Mouse (Mus musculus) hindbrain, embryonic 13.5 days (tissue): ENCODE results near the gene Gm49395. TPM values are rescaled to one million over a fixed set of nuclear protein-coding genes. Genes with fewer than 3 reads are reported as not detected.

Experiments
- ATAC-seq: fragments of 200-750 bp; cut with Nextera tagmentation; 2 replicates; pipeline ENCODE4 v1.8.0; 2017; ENCODE audit warnings: moderate TSS enrichment; ENCODE audit not compliant: low FRiP score
- H3K27ac ChIP-seq: fragments of 300-500 bp; sonication (generic); 2 replicates; pipeline ENCODE4 v1.5.1; 2015; ENCODE audit warnings: inconsistent platforms, mild to moderate bottlenecking, moderate library complexity
- H3K27me3 ChIP-seq: fragments of 300-500 bp; sonication (generic); 2 replicates; pipeline ENCODE4 v1.6.1; 2015; ENCODE audit warnings: mild to moderate bottlenecking, inconsistent platforms
- H3K36me3 ChIP-seq: fragments of 300-500 bp; sonication (generic); 2 replicates; pipeline ENCODE4 v1.6.1; 2015; ENCODE audit warnings: mild to moderate bottlenecking, inconsistent platforms
- H3K4me1 ChIP-seq: fragments of 300-500 bp; sonication (generic); replicated peaks from 2 replicates; pipeline ENCODE4 v1.6.1; 2015; ENCODE audit warnings: inconsistent platforms
- H3K4me2 ChIP-seq: fragments of 300-500 bp; sonication (generic); 2 replicates; pipeline ENCODE4 v1.6.1; 2015; ENCODE audit warnings: inconsistent platforms, mild to moderate bottlenecking, moderate library complexity
- H3K4me3 ChIP-seq: fragments of 300-500 bp; sonication (generic); 2 replicates; pipeline ENCODE4 v1.5.1; 2015; ENCODE audit warnings: mild to moderate bottlenecking, inconsistent platforms
- H3K9ac ChIP-seq: fragments of 300-500 bp; sonication (generic); 2 replicates; pipeline ENCODE4 v1.6.1; 2015; ENCODE audit warnings: mild to moderate bottlenecking, inconsistent platforms
- H3K9me3 ChIP-seq: fragments of 300-500 bp; sonication (generic); 2 replicates; pipeline ENCODE4 v1.6.1; 2016; ENCODE audit warnings: inconsistent platforms
- WGBS: fragments of 180-500 bp; shearing (Covaris S2); methylation state at CpG from one replicate; pipeline ENCODE4 v1.1.7; 2015; 5-methylcytosine and 5-hydroxymethylcytosine counted together
- polyA plus RNA-seq: library from polyadenylated mRNA; unstranded; fragments of >200 nt; fragmentation: Nextera tagmentation; extraction: Ambion mirVana; gene quantifications from 2 replicates; pipeline ENCODE4 v1.2.1, GENCODE M21; 2015

Gene Gm49395
- polyA plus RNA-seq, 1 experiment from 2014 or later: 4.7 TPM

- Histone ChIP-seq H3K9ac (no peak overlapping the region), H3K27me3 (peaks cover 16% of the 10 kb centered on the region), H3K27ac (no peak overlapping the region), H3K36me3 (no peaks in the 10 kb centered on the region), H3K4me2 (no peak overlapping the region), H3K4me1 (no peaks in the 10 kb centered on the region), H3K9me3 (no peaks in the 10 kb centered on the region), H3K4me3 (no peak overlapping the region)
- no peak for ATAC-seq
- WGBS: 96% methylated on average over 2 of the region's 2 CpGs
These were observed 6.3 kb downstream of the Gm49395 start for GRCm38 (mm10) chr13:115095392-115095791.

GRCm38 (mm10) chr13:115091511-115091910, 10.2 kb downstream of the Gm49395 start:
- Histone ChIP-seq H3K4me2 (no peak overlapping the region), H3K36me3 (peaks cover 15% of the 10 kb centered on the region), H3K4me1 (peaks cover 24% of the 10 kb centered on the region), H3K9ac (no peak overlapping the region), H3K4me3 (no peak overlapping the region), H3K27me3 (no peaks in the 10 kb centered on the region), H3K27ac (no peak overlapping the region), H3K9me3 (no peaks in the 10 kb centered on the region)
- ATAC-seq: no peak
- whole genome bisulfite sequencing: 74% methylated on average over 3 of the region's 3 CpGs

GRCm38 (mm10) chr13:115090977-115091445, 10.7 kb downstream of the Gm49395 start:
- peak overlapping the region; percentile 65 for H3K4me3 ChIP-seq
- peaks cover 18% of the 10 kb centered on the region for H3K36me3 ChIP-seq
- WGBS: 52% methylated on average over 9 of the region's 9 CpGs
- H3K4me2 ChIP-seq: peak overlapping the region; percentile 98
- H3K9ac ChIP-seq: peak overlapping the region; percentile 83; the same call in 1 of the 2 replicates
- no peaks in the 10 kb centered on the region for H3K27me3 ChIP-seq
- no peaks in the 10 kb centered on the region for H3K9me3 ChIP-seq
- peaks cover 24% of the 10 kb centered on the region for H3K4me1 ChIP-seq
- 0 out of 2 replicates have a peak overlapping the region, but pooled peaks have one; percentile 75 for H3K27ac ChIP-seq
- no peak for ATAC-seq

GRCm38 (mm10) chr13:115090069-115090976, 11.4 kb downstream of the Gm49395 start, which contains the start of gene Pelo:
Gene Pelo, minus strand, starts transcription at chr13:115090186.
- peak; percentile 98 for ATAC-seq

GRCm38 (mm10) chr13:115089395-115090025, 12.2 kb downstream of the Gm49395 start:
- Histone ChIP-seq H3K4me3 (peak overlapping the region; percentile 65), H3K27me3 (no peaks in the 10 kb centered on the region), H3K36me3 (peaks cover 23% of the 10 kb centered on the region), H3K4me2 (peak overlapping the region; percentile 98), H3K27ac (no peak overlapping the region), H3K4me1 (peaks cover 24% of the 10 kb centered on the region), H3K9ac (peak overlapping the region; percentile 83), H3K9me3 (no peaks in the 10 kb centered on the region)
- 10% methylated on average over 33 of the region's 35 CpGs for WGBS
- peak; percentile 82 for ATAC-seq

More at GRCm38 (mm10) chr13:115090069-115090976, 11.4 kb downstream of the Gm49395 start, which contains the start of gene Pelo:
- peaks cover 24% of the 10 kb centered on the region for H3K4me1 ChIP-seq
- no peaks in the 10 kb centered on the region for H3K9me3 ChIP-seq
- peak within 1 kb of the TSS; percentile 65 for H3K4me3 ChIP-seq
- peak within 1 kb of the TSS; percentile 75 for H3K27ac ChIP-seq
- peak within 1 kb of the TSS; percentile 83 for H3K9ac ChIP-seq
- peaks cover 23% of the 10 kb centered on the region for H3K36me3 ChIP-seq
- peak within 1 kb of the TSS; percentile 98 for H3K4me2 ChIP-seq
- no peaks in the 10 kb centered on the region for H3K27me3 ChIP-seq
- under 1% methylated on average over 60 of the region's 60 CpGs for WGBS

GRCm38 (mm10) chr13:115089020-115089394, 12.7 kb downstream of the Gm49395 start:
- Histone ChIP-seq H3K36me3 (peaks cover 23% of the 10 kb centered on the region), H3K27me3 (no peaks in the 10 kb centered on the region), H3K4me1 (peaks cover 24% of the 10 kb centered on the region), H3K9ac (peak overlapping the region; percentile 83), H3K4me2 (peak overlapping the region; percentile 98), H3K9me3 (no peaks in the 10 kb centered on the region), H3K27ac (no peak overlapping the region), H3K4me3 (peak overlapping the region; percentile 65)
- no peak for ATAC-seq
- WGBS: 68% methylated on average over 11 of the region's 11 CpGs

GRCm38 (mm10) chr13:115085974-115086373, 15.7 kb downstream of the Gm49395 start:
- peaks cover 23% of the 10 kb centered on the region for H3K36me3 ChIP-seq
- no peak for ATAC-seq
- peaks cover 24% of the 10 kb centered on the region for H3K4me1 ChIP-seq
- WGBS: 88% methylated on average over 6 of the region's 6 CpGs
- no peak overlapping the region for H3K27ac ChIP-seq
- H3K27me3 ChIP-seq: no peaks in the 10 kb centered on the region
- H3K4me3 ChIP-seq: no peak overlapping the region
- no peaks in the 10 kb centered on the region for H3K9me3 ChIP-seq
- no peak overlapping the region for H3K4me2 ChIP-seq
- no peak overlapping the region for H3K9ac ChIP-seq

- H3K4me1 ChIP-seq: peaks cover 6% of the 10 kb centered on the region; the same call in 1 of the 2 replicates
- H3K36me3 ChIP-seq: peaks cover 14% of the 10 kb centered on the region
- no peak overlapping the region for H3K27ac ChIP-seq
- no peaks in the 10 kb centered on the region for H3K9me3 ChIP-seq
- no peak overlapping the region for H3K4me3 ChIP-seq
- WGBS: 92% methylated on average over 7 of the region's 7 CpGs
- H3K27me3 ChIP-seq: no peaks in the 10 kb centered on the region
- no peak for ATAC-seq
- no peak overlapping the region for H3K4me2 ChIP-seq
- no peak overlapping the region for H3K9ac ChIP-seq
These were observed 19.4 kb downstream of the Gm49395 start for GRCm38 (mm10) chr13:115082339-115082738.

- no peak overlapping the region for H3K4me2 ChIP-seq
- 92% methylated on average over 3 of the region's 3 CpGs for WGBS
- no peak overlapping the region for H3K4me3 ChIP-seq
- H3K36me3 ChIP-seq: no peaks in the 10 kb centered on the region
- no peaks in the 10 kb centered on the region for H3K4me1 ChIP-seq
- H3K9me3 ChIP-seq: no peaks in the 10 kb centered on the region
- no peaks in the 10 kb centered on the region for H3K27me3 ChIP-seq
- no peak for ATAC-seq
- H3K27ac ChIP-seq: no peak overlapping the region
- H3K9ac ChIP-seq: no peak overlapping the region
These were observed 21.6 kb downstream of the Gm49395 start for GRCm38 (mm10) chr13:115079996-115080585.

GRCm38 (mm10) chr13:115078997-115079685, 22.6 kb downstream of the Gm49395 start:
- no peaks in the 10 kb centered on the region for H3K4me1 ChIP-seq
- no peak overlapping the region for H3K27ac ChIP-seq
- H3K9me3 ChIP-seq: no peaks in the 10 kb centered on the region
- ATAC-seq: no peak
- 91% methylated on average over 6 of the region's 6 CpGs for WGBS
- no peak overlapping the region for H3K9ac ChIP-seq
- H3K4me3 ChIP-seq: no peak overlapping the region
- no peaks in the 10 kb centered on the region for H3K27me3 ChIP-seq
- H3K36me3 ChIP-seq: no peaks in the 10 kb centered on the region
- H3K4me2 ChIP-seq: no peak overlapping the region

- H3K27ac ChIP-seq: no peak overlapping the region
- H3K4me3 ChIP-seq: no peak overlapping the region
- ATAC-seq: no peak
- no peaks in the 10 kb centered on the region for H3K9me3 ChIP-seq
- H3K9ac ChIP-seq: no peak overlapping the region
- H3K4me2 ChIP-seq: no peak overlapping the region
- no peaks in the 10 kb centered on the region for H3K36me3 ChIP-seq
- no peaks in the 10 kb centered on the region for H3K4me1 ChIP-seq
- no peaks in the 10 kb centered on the region for H3K27me3 ChIP-seq
- WGBS: 86% methylated on average over 9 of the region's 9 CpGs
These were observed 24.2 kb downstream of the Gm49395 start for GRCm38 (mm10) chr13:115077346-115078134.
